Mouse (Mus musculus): ENCODE data around the gene Rbbp5.
A peak's percentile ranks its signal among the peaks of the same experiment; 100 is the strongest.
"Not testable (repeated sequence)": the region's sequence is repeated elsewhere in the genome, so short reads cannot be mapped to it uniquely, and the experiment has no call there.

Gene Rbbp5

DNA sequence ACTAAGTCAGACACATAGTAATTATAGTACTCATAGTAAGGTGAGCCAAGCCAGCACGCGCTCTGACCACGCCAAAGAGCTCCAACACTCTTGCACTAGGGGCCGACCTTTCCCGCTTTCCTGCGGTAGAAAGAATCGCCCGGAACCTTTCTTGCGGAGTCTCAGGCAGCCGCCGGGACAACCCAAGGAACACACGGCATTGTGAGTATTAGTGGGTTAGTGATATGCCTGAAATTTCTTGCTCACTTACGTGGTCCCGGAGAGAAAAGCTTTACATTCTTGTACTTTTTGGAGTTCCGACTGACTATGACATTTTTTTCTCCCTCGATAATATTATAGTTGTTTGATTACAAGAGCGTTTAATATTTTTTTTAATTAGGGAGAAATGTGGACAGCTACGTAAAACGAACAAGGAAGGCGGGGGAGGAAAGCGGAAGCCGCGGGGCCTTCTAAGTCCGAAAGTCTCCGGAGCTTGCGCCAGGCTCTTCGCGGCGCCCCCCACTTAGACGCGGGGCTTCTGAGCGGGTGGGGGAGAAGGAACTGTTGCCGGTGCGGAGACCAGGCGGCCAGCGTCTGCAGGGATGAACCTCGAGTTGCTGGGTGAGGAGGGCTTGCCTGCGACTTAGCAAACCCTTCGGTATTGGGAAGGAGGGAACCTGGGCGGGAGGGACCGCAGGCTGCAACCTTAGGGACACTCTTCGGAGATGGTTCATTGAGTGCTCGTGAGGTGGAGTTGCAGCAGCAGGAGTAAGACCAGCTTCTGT, at the start of gene Rbbp5:
Gene Rbbp5, plus strand, starts transcription at position 438 of the 764 bp plus-strand sequence.
- DNase-seq (ENCODE audit: extremely low read depth, insufficient read length, low spot score): peak; percentile 91

DNA sequence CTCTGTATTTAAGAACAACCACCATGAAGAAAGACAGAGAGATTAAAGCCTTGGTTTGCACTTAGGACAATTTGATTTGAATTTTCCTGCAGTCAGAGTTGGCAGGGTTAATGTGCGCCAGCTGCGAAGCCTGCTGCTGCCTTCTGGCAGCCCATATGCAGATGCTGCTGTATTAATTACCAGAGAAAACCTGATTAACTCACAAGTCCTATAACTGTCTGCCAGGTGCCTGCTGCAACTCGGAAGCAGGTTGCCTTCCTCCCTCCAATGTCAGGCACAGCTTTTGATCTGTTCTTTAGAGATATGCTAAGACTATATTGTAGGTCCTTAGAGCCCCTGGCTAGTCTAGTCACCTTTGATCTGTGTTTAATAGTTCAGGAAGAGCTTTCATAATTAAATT, 46.3 kb upstream of the Rbbp5 start:
- DNase-seq (ENCODE audit: extremely low read depth, insufficient read length, low spot score): no peak

DNA sequence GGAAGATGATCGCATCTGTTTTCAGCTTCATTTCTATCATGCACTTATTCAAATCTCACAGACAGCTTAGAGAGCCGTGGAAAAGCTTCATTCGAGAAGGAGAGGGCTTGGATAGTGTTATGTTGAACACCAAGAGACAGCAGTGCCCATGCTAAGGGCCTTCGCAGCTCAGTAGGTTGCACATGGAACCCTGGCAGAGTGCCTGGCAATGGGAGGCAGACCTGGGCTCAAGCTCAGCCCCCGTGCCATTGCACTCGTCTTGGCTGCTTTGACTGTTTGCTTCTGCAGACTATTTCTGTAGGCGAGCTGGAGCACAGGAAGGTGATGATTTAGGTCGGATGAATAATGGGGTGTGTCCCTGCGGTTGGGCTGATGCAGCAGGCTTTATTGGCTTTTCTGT, 45.4 kb upstream of the Rbbp5 start:
- no peak for DNase-seq (ENCODE audit: extremely low read depth, insufficient read length, low spot score)

DNA sequence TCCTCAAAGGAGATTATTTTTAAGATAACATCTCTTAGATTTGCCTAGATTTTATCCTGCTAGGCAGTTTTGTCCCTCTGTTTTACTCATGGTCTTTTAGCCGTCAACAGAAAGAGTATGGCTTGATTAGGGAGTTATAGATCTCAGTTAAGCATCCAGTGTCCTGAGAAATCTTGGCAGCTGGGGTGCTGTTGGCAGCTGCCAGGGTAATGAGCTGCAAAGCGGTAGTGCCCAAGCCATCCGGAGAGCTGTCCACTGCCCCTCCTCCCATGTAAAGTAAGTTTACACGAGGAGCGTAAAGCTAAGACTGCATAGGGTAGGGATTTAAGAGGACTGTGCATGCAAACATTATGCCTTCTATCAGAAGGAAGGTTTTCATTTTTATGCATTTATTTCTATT, 43.8 kb upstream of the Rbbp5 start:
- DNase-seq (ENCODE audit: extremely low read depth, insufficient read length, low spot score): no peak

DNA sequence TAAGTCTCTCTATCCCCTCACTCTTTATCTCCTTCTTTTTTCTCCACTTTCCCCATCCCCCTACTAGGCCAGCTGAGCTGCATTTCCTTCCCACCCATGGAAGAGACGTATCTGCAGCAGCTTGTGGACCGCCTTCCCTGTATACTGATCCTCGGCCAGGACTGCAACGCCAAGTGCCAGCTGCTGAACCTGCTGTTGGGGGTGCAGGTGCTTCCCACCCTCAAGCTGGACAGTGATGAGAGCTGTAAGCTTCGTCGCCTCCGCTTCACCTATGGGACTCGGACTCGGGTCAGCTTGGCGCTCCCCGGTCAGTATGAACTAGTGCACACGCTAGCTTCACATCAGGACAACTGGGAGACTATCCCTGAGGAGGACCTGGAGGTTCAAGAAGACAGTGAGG, 43.1 kb upstream of the Rbbp5 start:
- DNase-seq (ENCODE audit: extremely low read depth, insufficient read length, low spot score): no peak

DNA sequence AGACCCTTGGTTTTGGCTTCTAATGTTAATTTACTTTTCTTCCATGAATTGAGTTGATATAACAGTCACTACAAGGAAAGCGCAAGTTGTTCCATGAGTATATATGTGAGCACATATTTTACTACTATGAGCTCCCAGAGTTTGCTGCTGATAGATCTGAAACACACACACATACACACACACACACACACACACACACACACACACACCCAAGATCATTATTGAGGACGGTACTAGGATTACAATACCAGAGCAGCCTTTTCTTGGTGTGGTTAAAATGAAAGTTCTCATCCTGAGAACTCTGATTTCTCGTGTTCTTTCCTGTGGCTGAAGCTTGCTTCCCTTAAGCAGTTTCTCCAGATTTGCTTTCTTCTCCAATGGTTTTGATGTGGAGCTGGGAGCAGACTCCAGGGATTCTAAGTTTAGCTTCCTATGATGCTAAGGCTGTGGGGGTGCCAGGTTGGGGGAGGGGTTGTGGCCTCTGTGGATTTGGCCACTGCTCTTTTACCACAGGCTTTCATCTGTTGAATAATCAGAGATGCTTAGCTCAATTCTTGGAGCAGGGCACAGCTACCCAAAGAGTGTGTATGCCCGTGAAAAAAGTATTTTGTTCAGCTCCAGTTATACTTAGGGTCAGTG, 40.7 kb upstream of the Rbbp5 start:
- no peak for DNase-seq (ENCODE audit: extremely low read depth, insufficient read length, low spot score)

DNA sequence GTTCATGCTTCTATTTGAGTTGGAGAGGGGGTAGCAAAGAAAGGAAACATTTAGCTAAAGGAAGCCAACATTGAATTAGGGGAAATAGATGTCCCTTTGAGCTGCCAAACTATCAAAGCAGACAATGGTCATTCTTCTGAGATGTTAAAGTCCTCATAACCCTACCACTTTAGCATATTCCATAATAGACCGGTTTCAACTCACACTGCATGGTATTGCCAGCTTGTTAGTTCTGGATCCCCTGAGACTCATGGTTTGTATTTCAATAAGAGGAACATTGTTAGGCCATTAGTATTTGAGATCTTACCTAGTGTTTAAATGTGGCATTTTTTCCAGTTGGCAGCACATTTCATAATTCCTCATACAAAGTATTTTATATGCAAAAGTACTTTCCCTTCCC, 40.2 kb upstream of the Rbbp5 start:
- DNase-seq (ENCODE audit: extremely low read depth, insufficient read length, low spot score): no peak

DNA sequence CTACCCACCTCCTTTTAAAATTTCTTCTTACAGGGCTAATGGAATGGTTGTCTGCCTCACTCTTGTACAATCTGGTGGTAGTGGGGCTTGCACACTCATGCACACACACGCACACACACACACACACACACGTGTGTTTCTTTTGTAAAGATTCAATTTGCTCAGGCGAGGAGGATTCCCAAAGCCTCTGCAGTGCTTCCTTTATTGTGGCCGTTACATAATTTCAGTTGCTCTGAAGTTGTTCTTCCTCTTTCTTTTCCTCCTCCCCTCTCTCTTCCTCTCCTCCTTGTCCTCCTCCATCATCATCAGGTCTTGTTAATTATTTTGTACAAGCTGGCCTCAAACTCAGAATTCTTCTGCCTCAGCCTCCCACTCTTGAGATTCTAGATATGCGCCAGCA, 39.8 kb upstream of the Rbbp5 start:
- no peak for DNase-seq (ENCODE audit: extremely low read depth, insufficient read length, low spot score)

DNA sequence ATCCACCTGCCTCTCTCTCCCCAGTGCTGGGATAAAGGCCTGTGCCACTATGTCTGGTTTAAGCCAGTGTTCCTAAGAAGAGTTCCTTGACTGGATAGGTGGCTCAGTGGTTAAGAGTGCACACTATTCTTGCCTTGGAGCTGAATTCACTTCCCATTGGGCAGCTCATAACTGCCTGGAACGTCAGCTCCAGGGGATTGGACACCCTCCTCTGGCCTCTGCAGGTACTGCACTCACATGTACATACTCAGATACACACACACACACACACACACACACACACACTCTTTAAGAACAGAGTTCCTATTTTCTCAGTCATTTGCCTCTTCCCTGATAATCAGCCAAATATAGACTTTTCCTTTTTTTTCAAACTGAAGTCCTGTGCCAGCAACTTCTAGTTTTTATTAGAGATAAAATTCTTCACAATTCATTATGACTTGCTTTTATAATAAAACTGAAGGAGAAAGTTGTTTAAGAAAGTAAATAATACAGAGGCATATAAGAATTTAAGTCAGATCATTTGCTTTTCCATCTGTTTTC, 36.2 kb upstream of the Rbbp5 start:
- DNase-seq (ENCODE audit: extremely low read depth, insufficient read length, low spot score): no peak

DNA sequence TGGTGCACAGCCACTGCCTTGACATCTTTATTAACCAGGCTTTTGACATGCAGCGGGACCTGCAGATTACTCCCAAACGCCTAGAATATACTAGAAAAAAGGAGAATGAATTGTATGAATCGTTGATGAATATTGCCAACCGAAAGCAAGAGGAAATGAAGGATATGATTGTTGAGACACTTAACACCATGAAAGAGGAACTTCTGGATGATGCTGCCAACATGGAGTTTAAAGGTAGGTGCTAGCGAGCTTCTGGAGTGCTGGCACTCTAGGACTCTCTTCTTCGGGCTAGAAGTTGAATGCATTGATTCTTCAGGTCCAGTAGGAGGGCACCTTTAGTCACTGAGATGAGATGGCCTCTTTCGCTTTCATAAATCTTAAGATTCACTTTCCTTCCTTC, 27.4 kb upstream of the Rbbp5 start:
- no peak for DNase-seq (ENCODE audit: extremely low read depth, insufficient read length, low spot score)

DNA sequence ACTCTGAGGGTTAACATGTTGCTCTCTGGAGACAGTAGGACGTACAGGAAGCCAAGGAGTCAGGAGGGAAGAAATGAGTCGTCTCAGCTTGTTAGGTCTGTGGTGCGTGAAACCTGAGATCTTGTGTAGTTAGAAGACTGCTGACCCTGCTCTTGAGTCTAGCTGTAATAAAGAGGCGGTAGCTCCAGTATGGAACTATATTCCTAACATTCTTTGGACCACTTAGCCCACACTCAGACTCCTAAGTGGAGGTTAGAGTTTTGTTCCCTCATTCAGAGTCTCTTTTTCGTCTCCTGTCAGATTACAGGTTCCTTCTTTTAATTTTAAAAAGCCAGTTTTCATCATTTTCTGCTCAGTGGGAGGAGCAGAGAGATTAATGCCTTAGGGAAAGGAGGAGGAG, 12.5 kb upstream of the Rbbp5 start:
- no peak for DNase-seq (ENCODE audit: extremely low read depth, insufficient read length, low spot score)

DNA sequence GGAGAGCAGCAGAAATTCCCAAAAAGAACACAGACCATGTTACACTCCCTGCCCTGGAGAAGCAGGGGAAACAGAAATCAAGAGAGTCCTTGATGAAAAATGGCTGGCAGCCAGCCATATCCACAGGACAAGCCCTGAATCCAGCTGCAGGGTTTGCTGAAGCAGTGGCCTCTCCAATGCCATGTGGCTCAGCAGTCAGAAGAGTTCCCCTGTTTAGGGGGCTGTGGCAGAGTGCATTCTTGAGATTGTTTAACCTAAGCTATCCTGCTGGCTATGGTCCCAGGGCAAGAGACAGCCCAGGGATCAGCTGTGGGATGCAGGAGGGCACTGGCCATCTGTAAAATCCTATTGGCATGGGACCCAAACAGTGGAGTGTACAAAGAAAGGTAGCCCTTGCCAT, 8.2 kb upstream of the Rbbp5 start:
- DNase-seq (ENCODE audit: extremely low read depth, insufficient read length, low spot score): no peak

DNA sequence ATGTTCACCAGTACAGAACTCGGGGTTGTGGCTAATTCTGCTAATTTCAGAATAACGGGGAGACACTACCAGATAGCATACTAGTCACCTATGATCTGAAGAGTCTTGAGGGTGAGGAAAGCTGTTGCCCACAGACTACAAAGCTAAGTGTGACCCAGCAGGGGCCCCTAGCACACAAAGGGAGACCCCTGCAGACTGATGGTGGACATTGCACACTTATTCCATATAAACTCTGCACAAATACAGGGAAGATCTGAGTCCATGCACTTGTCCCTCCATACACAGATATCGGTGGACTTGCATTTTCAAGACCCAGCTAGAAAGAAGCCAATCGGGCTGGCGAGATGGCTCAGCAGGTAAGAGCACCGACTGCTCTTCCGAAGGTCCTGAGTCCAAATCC, 7.6 kb upstream of the Rbbp5 start:
- no peak for DNase-seq (ENCODE audit: extremely low read depth, insufficient read length, low spot score)

DNA sequence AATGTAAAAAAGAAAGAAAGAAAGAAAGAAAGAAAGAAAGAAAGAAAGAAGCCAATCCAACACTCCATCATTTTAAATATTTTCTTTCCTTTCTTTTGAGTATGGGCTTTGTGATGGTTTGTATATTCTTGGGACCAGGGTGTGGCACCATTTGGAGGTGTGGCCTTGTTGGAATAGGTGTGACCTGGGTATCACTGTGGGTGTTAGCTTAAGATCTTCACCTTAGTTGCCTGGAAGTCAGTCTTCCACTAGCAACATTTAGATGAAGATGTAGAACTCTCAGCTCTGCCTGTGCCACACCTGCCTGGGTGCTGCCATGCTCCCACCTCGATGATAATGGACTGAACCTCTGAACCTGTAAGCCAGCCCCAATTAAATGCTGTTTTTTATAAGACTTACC, 7.1 kb upstream of the Rbbp5 start:
- not testable (repeated sequence) for DNase-seq (ENCODE audit: extremely low read depth, insufficient read length, low spot score)

DNA sequence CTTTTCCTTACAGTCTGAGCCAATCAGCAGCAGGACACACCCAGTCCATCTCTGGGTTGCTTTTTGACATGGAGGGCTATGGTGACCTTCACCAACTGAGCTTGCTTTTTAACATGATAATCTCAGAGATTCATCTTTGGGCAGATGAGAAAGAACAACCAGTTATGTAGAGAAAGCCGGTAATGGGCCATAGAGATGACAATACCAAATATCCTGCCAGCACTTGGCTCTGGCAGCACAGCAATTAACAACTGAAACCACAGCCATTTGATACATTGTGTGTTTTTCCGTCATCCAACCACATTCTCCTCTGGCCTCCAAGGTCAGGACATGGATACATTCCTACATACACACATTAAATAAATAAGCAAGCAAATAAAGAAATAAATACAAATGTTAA, 6.1 kb upstream of the Rbbp5 start:
- DNase-seq (ENCODE audit: extremely low read depth, insufficient read length, low spot score): no peak

DNA sequence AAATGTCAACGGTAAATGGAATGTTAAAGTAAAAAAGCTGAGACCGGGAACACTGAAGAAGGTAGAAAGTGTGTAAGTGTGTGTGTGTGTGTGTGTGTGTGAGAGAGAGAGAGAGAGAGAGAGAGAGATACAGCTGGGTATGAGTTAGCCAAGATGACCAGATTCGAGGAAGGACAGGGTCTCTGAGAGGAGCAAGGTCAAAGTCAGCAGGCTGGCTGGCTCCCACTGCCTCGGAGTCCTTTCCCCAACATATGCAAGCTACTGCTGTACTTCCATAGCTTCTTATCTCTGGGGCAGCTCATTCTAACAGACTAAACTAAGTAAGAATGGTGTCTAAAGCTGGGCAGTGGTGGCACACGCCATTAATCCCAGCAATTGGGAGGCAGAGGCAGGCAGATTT, 5.7 kb upstream of the Rbbp5 start:
- no peak for DNase-seq (ENCODE audit: extremely low read depth, insufficient read length, low spot score)

DNA sequence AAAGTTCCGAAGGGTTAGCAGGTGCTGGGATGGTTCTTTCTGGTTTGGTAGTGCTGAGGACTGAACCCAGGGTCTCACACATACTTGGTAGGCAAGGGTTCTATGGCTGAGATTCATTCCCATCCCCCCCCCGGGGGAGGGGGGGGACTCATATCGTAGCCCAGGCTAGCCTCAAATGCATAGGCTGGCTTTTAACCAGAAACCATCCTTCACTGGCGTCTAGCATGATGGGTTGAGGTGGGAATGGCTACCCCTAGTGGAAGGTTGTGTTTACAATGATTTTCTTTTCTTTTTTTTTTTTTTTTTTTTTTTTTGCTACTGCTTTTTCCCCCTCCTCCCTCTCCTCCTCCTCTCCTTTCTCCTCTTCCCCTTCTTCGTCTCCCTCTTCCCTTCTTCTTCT, 4.6 kb upstream of the Rbbp5 start:
- DNase-seq (ENCODE audit: extremely low read depth, insufficient read length, low spot score): no peak

DNA sequence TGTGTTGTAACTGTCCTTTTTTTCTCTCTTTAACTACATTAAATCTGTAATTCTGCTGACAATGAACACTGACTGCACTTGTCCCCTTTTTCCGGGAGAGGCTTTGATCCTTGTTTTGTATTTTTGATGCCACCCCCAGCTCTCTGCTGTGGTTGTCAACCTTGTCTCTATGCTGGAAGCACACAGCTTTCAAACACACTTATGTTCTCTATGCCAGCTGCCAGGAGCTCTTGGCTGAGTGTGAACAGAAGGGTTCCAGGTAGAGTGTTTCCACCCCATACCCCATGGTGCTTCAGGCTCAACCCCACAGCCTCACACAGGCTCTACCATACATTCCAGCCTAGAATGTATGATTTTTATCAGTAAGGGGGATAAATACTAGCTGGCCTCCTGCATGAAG, 2.7 kb upstream of the Rbbp5 start:
- no peak for DNase-seq (ENCODE audit: extremely low read depth, insufficient read length, low spot score)

DNA sequence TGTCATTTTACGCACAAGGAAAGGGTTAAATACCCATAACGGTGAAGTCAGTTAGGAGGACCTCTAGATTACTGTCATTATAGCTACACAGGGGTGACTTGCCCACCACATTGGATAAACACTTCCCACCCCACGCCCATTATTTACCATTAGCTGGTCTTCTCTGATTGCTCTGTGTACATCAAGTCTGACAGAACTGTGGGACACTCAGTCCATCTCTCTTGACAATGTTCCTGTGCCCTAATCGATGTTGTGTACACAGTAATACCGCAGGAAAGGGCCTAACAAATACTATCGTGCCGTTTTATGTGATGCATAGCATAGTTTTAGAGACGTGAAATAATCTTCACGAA, 614 bp upstream of the Rbbp5 start:
- DNase-seq (ENCODE audit: extremely low read depth, insufficient read length, low spot score): no peak

DNA sequence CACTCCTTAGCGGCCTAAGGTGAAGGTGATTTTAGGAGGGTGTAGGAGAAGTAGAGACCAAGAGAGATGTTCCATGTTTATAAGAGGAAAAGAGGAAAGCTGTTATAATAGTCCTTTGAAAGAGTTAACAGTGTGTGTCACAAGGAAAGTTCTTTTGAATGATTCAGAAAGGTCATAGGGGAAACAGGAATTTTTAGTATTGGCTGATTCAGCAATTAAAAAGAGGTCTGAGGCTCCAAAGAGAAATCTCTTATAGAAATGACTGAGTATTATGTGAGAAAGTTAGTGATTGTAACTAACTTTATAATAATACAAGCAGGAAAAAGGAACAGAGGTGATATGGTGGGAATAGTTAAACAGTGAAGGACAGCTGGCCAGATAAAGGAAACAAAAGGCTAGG, 2.3 kb downstream of the Rbbp5 start:
- DNase-seq (ENCODE audit: extremely low read depth, insufficient read length, low spot score): no peak

DNA sequence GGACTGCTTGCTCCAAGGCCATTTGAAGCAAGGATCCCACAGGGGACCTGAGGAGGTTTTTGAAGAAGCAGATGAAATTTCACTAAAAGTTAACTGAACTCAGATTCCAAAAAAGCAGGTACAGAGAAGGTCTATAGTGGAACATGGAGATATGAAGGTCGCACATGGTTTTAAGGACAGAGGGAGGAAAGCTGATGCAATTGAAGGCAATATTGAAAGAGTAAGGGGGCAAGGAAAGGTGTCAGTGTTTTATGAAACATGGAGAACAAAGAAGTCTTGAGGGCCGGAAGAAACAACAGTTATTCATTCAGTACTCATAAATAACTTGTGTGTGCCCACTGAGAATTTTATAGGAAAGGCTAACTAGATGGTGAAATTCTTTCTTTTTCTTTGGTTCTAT, 4.5 kb downstream of the Rbbp5 start:
- DNase-seq (ENCODE audit: extremely low read depth, insufficient read length, low spot score): no peak

DNA sequence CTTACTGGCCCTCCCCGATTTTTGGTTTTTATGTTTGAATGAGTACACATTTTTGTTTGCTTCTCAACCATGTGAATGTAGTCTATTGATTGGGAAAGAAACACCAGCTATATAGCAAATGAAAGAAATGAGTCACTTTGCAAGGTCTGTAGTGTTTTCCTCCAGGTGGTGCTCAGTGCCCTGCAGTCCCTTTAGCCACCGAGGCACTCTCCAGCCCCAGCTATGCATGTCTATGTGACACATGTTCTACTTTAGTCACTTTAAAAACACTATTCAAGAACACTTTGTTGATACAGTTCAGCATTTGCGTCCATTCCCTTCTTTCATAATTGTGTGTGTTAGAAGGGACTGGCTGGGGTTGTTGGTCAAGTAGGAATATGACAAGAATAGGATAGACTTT, 6.1 kb downstream of the Rbbp5 start:
- no peak for DNase-seq (ENCODE audit: extremely low read depth, insufficient read length, low spot score)

DNA sequence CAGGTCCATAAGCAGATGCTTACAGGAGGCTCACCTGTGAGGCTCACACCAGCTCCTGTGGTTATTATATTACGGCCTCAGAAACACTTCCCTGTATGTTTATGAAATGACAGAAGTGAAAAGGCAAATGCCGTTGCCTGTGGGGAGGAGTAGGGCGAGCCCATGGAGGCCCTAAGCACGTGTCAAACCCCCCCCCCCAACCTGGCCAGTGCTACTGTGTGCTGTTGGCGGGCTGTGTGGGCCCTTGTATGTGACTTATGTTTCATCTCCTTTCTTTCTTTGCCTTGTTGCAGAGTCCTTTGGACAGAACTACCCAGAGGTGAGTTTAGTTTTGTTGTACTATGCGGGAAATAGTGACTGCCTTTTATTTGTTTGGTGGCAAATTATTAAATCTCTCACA, 6.6 kb downstream of the Rbbp5 start:
- DNase-seq (ENCODE audit: extremely low read depth, insufficient read length, low spot score): no peak
